Mouse (Mus musculus): Measurements from ENCODE around the gene Zcchc17. TPM values are rescaled to one million over a fixed set of nuclear protein-coding genes. Genes with fewer than 3 reads are reported as not detected.

Gene Zcchc17
- total RNA-seq, 2 experiments from 2014 or later: 50.7 to 54.9 TPM

GRCm38 (mm10) chr4:130319564-130319963, 40.2 kb downstream of the Zcchc17 start:
- intact Hi-C loops (cut with DNase I): no loop called here
- DNase-seq: no peak

GRCm38 (mm10) chr4:130318122-130318521, 41.6 kb downstream of the Zcchc17 start:
- intact Hi-C loops (cut with DNase I): no loop called here

DNA sequence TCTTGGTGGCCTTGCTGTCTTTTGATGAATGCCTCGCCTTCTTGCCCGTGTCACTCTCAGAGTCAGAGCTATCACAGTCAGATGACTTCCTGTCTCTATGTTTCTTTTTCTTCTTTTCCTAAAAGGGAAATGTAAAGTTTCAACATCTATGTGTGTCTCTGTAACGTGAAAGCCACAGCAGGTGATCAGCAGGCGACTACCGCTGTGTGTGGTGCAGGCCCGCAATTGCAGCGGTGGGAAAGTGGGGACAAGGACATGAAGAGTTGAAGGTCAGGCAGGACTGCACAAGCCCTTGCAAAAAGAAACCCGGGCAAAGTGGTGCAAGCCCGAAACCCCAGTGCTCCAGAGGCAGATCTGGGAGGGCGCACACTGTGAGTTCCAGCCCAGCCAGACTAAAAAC, 43.1 kb downstream of the Zcchc17 start:
- intact Hi-C loops (cut with DNase I): no loop called here
- DNase-seq: no peak

More at GRCm38 (mm10) chr4:130318122-130318521, 41.6 kb downstream of the Zcchc17 start:
- DNase-seq: no peak

GRCm38 (mm10) chr4:130315771-130316527, 43.8 kb downstream of the Zcchc17 start:
- intact Hi-C loops (cut with DNase I): no loop called here
- peak; percentile 62 for DNase-seq

GRCm38 (mm10) chr4:130313552-130313951, 46.2 kb downstream of the Zcchc17 start:
- intact Hi-C loops (cut with DNase I): no loop called here
- DNase-seq: no peak

DNA sequence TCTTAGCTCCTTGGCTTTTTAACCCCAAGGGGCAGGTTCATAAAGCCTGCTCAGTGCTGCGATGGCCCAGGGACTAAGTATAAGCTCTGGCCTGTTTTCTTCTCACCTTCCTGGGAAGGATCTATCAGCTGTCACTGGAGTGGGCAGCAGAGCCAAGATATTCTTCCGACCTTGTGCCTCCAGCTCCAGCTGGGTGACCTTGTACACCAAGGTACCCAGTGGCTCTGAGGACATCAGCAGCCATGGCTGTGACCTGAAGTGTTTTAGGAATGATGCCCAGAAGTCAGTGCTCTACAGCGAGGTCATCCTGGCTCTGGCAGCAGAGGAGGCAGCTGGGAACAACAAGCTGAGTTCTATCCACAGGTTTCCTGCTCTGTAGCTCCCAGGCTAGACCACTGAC, 47.2 kb downstream of the Zcchc17 start:
- intact Hi-C loops (cut with DNase I): no loop called here
- no peak for DNase-seq

DNA sequence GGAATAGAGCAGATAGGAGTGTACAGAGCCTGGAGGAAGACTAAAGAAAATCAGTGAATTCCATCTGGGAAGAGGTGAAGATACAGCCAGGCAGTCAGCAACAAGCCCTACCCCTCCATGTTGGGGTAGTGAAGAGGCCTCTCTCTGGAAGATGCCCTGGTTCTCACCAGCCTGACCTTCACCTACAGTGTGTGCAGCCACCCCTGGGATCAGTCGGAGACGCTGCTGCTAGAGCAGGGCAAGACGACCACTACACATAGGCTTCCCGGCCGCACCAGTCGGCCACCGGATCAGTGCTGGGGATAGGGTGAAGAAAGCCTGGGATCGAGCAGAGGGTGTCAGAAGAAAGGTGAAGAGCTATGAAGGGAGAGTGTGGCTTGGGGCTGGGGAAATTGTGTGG, 50.5 kb downstream of the Zcchc17 start:
- intact Hi-C loops (cut with DNase I): no loop called here
- DNase-seq: no peak

DNA sequence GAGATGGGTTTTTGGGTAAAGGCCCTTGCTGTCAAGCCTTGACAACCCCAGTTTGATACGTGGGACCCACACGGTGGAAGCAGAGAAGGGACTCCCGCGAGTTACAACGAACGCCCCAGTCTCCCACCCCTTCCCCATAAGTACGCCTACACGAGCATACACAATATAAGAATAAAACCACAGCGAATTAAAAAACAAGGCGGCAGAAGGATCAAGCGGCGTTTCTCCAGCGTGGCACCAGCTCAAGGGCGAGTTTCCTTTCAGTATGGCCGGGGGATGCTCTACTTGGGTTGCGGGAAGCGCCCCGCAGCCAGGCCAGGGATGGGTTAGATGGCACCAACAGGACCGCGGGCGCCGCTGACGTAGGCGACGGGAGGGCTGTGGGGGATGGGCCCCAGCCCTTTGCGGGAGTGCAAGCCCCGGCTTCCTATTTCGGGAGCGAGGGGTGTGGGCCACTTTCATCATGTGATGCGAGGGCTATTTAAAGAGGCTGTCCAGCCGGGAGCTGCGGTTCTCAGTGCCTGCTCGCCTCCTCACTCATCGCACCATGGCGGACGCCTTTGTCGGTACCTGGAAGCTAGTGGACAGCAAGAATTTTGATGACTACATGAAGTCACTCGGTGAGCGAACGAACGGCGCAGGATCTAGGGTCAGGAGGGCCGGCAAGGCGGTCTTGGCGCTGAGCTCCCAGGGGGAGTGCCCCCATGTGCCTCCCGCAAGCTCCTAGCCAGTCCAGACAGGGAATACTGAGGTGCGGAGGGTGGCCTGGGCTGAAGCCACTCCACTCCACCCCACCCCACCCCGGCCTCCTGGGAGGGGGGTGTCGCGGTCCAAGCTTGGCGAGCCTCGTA, 51.3 kb downstream of the Zcchc17 start, which contains the start of the genes Fabp3 and Gm10570:
Gene Fabp3 (plus strand): TSS at position 365 of the 851 bp plus-strand sequence.
Gene Gm10570 (minus strand): TSS at position 444 of the 851 bp plus-strand sequence.
- intact Hi-C loops (cut with DNase I): no loop called here
- DNase-seq: peak; percentile 53

DNA sequence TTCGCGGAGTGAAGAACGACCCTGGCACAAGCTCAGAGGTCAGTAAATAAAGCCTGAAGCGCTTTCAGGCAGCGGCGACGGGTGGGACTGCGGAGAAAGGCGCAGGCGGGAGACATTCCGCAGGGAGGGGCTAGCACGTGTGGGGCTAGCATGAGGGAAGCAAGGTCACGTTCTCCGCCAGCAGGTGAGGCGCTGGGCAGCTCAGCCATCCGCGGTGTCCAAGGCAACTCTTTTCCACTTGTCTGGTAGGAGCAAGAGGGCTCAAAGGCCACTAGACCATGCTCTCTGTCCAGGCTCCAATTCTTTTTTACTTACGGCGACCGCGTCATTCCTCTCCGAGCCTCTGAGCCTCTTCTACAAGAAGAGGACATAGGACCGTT, 51.9 kb downstream of the Zcchc17 start:
- peak; percentile 35 for DNase-seq
- intact Hi-C loops (cut with DNase I): no loop called here

- no peak for DNase-seq
- intact Hi-C loops (cut with DNase I): no loop called here
Measured at GRCm38 (mm10) chr4:130306796-130307630, 52.7 kb downstream of the Zcchc17 start.

GRCm38 (mm10) chr4:130304746-130305145, 55.0 kb downstream of the Zcchc17 start:
- intact Hi-C loops (cut with DNase I): no loop called here
- no peak for DNase-seq

GRCm38 (mm10) chr4:130302285-130302870, 57.4 kb downstream of the Zcchc17 start:
- DNase-seq: no peak
- intact Hi-C loops (cut with DNase I): no loop called here

DNA sequence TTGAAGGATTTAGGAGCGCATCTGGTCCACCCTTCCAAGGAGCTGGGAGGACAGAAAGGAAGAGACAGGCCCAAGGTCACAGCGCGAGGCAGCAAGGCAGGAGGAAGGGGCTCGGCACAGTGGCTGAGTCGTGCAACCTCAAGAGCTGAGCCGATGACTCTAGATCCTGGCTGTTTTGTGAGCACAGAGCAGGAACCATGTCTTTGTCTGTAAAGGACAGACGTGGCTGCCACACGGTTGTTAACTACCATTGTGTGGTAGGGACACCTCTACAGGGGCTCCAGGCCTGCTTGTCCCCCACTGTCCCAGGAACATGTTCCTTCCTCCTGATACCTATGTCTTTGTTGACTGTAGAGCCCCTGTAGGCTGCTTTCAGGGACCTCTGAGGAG, 60.1 kb downstream of the Zcchc17 start:
- intact Hi-C loops (cut with DNase I): no loop called here
- DNase-seq: no peak

DNA sequence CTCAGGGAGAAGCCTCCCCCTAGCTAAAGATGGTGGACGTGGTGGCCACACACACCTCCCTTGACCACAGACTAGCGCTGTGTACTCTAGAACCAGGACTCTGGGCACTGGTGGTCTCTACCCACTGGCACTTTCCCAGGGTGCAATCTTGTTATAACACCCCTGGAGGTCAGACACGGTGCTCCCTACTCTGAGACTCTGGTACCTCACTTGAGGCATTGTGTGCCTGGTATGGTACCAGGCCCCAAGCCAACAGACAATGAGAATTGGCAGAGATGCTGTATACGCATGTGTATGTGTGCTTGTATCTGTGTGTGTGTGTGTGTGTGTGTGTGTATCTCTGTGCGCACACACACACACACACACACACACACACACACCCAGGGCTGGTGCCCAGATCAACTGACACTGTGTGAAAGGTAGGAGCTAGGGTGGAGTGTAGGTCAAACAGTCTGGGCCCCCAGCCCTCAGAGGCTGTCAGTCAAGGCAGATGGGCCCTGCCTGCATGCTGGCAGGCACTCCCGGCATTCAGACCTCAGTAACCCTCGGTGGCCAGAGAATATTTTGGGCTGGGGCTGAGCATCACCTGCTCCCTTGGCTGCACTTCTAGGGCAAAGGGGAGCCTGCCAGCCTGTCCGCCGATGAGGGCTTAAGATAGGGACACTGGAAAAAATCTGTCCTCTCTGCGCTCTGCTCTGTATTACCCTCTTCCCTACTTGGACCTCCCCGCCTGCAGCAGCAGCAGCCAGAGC, 60.7 kb downstream of the Zcchc17 start:
- DNase-seq: peak; percentile 74
- intact Hi-C loops (cut with DNase I): no loop called here

- intact Hi-C loops (cut with DNase I): no loop called here
Measured at GRCm38 (mm10) chr4:130297123-130297529, 62.6 kb downstream of the Zcchc17 start.

DNA sequence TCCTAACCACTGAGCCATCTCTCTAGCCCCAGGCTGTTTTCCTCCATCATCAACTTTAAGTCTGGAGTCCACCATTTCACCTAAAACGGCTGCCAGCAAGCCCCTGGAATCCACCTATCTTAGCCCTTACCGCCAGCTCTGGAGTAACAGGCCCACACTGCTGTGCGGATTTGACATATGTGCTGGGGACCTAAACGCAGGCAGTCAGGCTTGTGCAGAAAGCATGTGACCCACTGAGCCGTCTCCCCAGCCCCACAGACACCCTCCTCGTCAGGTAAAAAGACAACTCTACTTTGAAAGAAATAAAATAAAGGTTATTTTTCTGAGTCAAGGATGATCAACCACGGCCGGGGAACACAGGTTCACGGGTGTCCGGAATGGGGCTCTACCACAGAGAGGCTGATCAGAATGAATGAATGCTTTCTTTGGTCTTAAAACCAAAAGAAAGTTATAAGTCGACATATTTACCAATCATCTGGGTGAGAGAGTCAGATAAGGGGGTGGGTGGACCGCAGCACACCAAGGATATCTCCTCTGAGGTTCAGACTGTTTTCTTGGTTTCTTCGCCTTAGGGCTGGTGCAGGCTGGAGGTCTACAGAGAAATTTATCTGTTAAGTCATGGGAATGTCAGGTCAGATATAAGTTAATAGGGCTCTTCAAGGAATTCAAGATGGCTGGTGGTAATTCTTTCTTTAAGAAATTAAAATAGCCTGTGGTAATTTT, 63.3 kb downstream of the Zcchc17 start:
- intact Hi-C loops (cut with DNase I): no loop called here
- DNase-seq: no peak

More at GRCm38 (mm10) chr4:130297123-130297529, 62.6 kb downstream of the Zcchc17 start:
- DNase-seq: no peak

DNA sequence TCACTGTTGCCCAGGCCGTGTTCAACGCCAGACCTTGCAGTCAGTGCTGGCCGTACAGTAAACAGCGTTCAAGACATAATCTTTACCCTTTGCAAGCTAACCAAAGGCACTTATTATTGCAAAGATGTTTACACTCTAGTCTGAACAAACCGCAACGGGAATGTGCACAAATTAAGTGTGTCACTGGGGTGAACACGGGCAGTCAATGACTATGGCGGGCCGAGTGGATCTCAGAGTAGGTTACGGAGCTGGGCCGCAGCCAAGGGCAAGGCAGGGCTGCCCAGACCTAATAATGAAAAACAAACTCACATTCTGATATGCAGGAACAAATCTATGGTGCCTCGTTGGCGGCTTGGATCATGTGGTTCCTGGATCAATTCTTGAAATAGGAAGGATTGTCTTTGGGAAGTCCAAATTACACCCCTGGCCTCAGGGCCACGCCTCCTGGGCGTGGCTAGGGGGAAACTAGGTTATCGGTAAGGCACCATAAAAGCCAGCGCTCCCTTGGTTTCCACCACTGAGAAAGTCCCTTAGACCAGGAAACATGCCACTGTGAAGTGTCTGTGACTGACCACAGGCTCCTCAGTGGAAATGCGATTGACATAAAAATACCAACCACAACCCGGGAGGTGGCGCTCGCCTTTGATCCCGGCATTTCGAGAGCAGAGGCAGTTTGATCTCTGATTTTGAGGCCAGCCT, 64.5 kb downstream of the Zcchc17 start:
- intact Hi-C loops (cut with DNase I): no loop called here
- no peak for DNase-seq

GRCm38 (mm10) chr4:130294513-130294912, 65.2 kb downstream of the Zcchc17 start:
- DNase-seq: no peak
- intact Hi-C loops (cut with DNase I): loop anchor here (5.0 kb wide), 1 partner anchor 97 kb away; no protein-coding TSS in a partner anchor
